Mouse (Mus musculus): ENCODE results near the gene Stk40. TPM values are rescaled to one million over a fixed set of nuclear protein-coding genes. Genes with fewer than 3 reads are reported as not detected.

The Stk40 gene
- polyA plus RNA-seq (2014; fragmentation: Illumina TruSeq; extraction: RNeasy Lipid Tissue Mini Kit (QIAGEN cat#74804); ENCODE audit: low read depth, low replicate concordance): 5.1 TPM

GRCm38 (mm10) chr4:126103590-126104068 lies at the start of gene Stk40:
Stk40 (plus strand) TSS chr4:126103957.

DNA sequence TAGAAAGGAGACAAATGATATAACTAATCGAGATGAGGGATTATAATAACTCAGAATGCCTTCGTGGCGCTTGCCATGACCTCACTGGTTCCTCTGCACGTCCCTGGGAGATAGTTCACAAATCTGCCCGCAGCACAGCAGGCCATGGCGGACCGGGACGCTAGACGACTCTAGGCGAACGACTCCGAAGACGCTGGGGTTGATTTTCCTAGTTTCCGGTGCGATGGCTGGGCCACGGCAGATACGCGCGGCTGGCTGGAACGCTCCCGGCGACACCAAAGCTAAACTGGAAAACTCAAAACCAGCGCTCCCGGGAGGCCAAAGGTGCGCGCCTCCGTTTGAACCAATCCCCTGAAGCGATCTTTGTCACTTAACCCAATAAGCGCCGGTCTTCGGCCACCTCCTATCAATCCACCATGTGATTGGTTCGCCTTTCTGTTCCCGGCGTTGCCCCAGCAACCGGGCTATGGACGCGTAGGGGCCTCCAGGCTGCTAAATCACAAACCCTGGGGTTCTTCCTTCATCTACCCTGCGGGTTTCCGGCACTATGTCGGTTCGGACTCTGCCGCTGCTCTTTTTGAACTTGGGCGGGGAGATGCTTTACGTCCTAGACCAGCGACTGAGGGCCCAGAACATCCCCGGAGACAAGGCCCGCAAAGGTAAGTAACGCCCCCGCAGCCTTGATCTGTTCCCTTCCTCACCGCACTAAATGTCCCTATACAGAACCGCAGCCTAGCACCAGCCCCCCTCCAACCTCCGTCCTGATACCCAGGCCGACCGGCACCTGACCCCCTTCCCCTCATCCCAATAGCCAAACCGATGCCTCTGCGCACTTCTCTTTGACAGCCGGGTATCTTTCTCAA lies 45.4 kb upstream of the Stk40 start, which contains the start of gene Oscp1:
Oscp1 (plus strand) TSS at position 432 of the 863 bp plus-strand sequence.

DNA sequence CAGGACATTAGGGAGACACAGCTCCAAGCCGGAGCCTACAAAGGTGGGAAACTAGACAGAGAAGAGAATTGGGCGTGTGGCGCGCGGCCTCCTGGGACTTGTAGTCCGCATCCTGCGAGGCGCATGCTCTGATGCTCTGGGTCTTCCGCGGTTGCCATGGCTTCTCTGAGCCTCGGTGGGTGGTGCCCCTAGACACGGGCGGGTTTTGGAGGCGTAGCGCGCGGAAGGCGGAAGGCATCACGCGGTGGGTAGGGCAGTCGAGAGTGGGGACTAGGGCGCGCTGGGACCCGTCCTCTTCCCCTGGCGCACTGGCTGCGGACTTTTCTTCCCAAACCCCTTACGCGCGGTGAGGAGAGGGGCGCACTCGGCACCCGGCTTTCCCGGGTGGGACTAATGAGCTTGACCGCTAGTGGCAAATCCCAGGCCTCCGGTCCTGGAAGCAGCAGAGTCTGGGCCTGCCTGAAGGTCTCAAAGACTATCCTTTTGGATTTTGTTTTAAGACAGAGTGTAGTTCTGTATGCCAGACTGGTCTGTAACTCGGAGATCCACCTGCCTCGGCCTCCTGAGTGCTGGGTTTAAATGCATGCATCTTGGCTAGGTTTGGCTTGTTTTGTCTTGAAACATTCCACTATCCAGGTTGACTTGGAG lies 7.2 kb upstream of the Stk40 start, which contains the start of gene Lsm10:
Lsm10 (plus strand) TSS at position 160 of the 648 bp plus-strand sequence.

DNA sequence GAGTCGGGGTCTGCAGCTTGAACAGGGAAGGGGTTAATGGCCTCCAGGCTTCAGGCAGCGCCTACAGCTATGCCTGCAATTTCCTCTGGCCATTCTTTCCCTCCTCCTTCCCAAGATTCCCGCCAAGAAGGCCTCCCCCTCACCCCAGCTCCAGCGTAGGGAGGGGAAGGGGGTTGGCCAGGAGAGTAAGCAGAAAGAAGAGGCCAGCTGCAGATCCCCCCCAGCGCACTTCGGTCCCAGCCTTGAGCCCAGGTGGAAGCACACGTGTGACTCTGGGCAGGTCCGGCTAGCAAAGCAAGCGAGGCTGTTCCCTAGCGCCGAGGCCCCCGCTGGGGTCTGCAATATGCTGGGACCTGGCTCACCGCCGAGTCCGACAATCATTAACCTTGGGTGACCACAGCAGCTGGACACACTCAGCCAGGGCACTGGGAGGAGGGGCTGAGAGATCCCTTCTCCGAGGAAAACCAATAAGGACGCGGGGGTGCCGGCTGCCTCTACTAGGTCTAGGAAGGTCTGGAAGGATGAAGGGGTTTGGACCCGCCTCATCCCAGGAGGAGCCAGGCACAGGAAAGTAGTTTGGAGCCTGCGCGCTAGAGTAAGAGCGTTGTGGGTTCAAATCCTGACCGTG lies 43.9 kb downstream of the Stk40 start, which contains the start of gene Eva1b:
Eva1b (plus strand) TSS at position 212 of the 628 bp plus-strand sequence.

GRCm38 (mm10) chr4:126163067-126163659 lies 59.4 kb downstream of the Stk40 start, which contains the start of gene Sh3d21:
Sh3d21 (minus strand) TSS chr4:126163491.

Other genes with a start within 250 kb of the Stk40 start
- 0.32 TPM for gene Csf3r, start 79.4 kb upstream of the Stk40 start, polyA plus RNA-seq (2014; fragmentation: Illumina TruSeq; extraction: RNeasy Lipid Tissue Mini Kit (QIAGEN cat#74804); ENCODE audit: low read depth, low replicate concordance)
- gene Mrps15, start 57.0 kb upstream of the Stk40 start, polyA plus RNA-seq (2014; fragmentation: Illumina TruSeq; extraction: RNeasy Lipid Tissue Mini Kit (QIAGEN cat#74804); ENCODE audit: low read depth, low replicate concordance): 53.3 TPM
- not detected for gene Oscp1, start 45.4 kb upstream of the Stk40 start, polyA plus RNA-seq (2014; fragmentation: Illumina TruSeq; extraction: RNeasy Lipid Tissue Mini Kit (QIAGEN cat#74804); ENCODE audit: low read depth, low replicate concordance)
- 3.5 TPM for gene Lsm10, start 7.3 kb upstream of the Stk40 start, polyA plus RNA-seq (2014; fragmentation: Illumina TruSeq; extraction: RNeasy Lipid Tissue Mini Kit (QIAGEN cat#74804); ENCODE audit: low read depth, low replicate concordance)
- gene Eva1b, start 43.8 kb downstream of the Stk40 start, polyA plus RNA-seq (2014; fragmentation: Illumina TruSeq; extraction: RNeasy Lipid Tissue Mini Kit (QIAGEN cat#74804); ENCODE audit: low read depth, low replicate concordance): not detected
- gene Sh3d21, start 59.5 kb downstream of the Stk40 start, polyA plus RNA-seq (2014; fragmentation: Illumina TruSeq; extraction: RNeasy Lipid Tissue Mini Kit (QIAGEN cat#74804); ENCODE audit: low read depth, low replicate concordance): 0.21 TPM
- gene Thrap3, start 98.8 kb downstream of the Stk40 start, polyA plus RNA-seq (2014; fragmentation: Illumina TruSeq; extraction: RNeasy Lipid Tissue Mini Kit (QIAGEN cat#74804); ENCODE audit: low read depth, low replicate concordance): 76.8 TPM
- 4.0 TPM for gene Map7d1, start 152.4 kb downstream of the Stk40 start, polyA plus RNA-seq (2014; fragmentation: Illumina TruSeq; extraction: RNeasy Lipid Tissue Mini Kit (QIAGEN cat#74804); ENCODE audit: low read depth, low replicate concordance)
- gene Trappc3, start 158.4 kb downstream of the Stk40 start, polyA plus RNA-seq (2014; fragmentation: Illumina TruSeq; extraction: RNeasy Lipid Tissue Mini Kit (QIAGEN cat#74804); ENCODE audit: low read depth, low replicate concordance): 24.9 TPM
- gene Col8a2, start 182.8 kb downstream of the Stk40 start, polyA plus RNA-seq (2014; fragmentation: Illumina TruSeq; extraction: RNeasy Lipid Tissue Mini Kit (QIAGEN cat#74804); ENCODE audit: low read depth, low replicate concordance): 0.08 TPM
- gene Adprhl2, start 217.7 kb downstream of the Stk40 start, polyA plus RNA-seq (2014; fragmentation: Illumina TruSeq; extraction: RNeasy Lipid Tissue Mini Kit (QIAGEN cat#74804); ENCODE audit: low read depth, low replicate concordance): not detected
- gene Tekt2, start 221.7 kb downstream of the Stk40 start, polyA plus RNA-seq (2014; fragmentation: Illumina TruSeq; extraction: RNeasy Lipid Tissue Mini Kit (QIAGEN cat#74804); ENCODE audit: low read depth, low replicate concordance): not detected